Mouse (Mus musculus) heart, postnatal 0 days (tissue): Measurements from ENCODE around the gene Gm37240. TPM values are rescaled to one million over a fixed set of nuclear protein-coding genes. Genes with fewer than 3 reads are reported as not detected.

ENCODE experiments used
- ATAC-seq: fragments of 200-750 bp; cut with Nextera tagmentation; 2 replicates; pipeline ENCODE4 v1.8.0; 2017; ENCODE audit warnings: low read depth, moderate number of reproducible peaks, moderate library complexity; ENCODE audit not compliant: insufficient read depth
- DNase-seq: peaks from one replicate; pipeline ENCODE4 v3.0.0-alpha.2; 2016; ENCODE audit warnings: low spot score
- H3K27ac ChIP-seq: fragments of 300-500 bp; sonication (generic); 2 replicates; pipeline ENCODE4 v1.5.1; 2014; ENCODE audit warnings: low read depth, mild to moderate bottlenecking
- H3K27me3 ChIP-seq: fragments of 300-500 bp; sonication (generic); 2 replicates; pipeline ENCODE4 v1.6.1; 2014; ENCODE audit warnings: low read length, mixed read lengths; ENCODE audit not compliant: control insufficient read depth, insufficient read depth
- H3K36me3 ChIP-seq: fragments of 300-500 bp; sonication (generic); replicated peaks from 2 replicates; pipeline ENCODE4 v1.6.1; 2014; ENCODE audit warnings: low read length, mixed read lengths; ENCODE audit not compliant: control insufficient read depth, insufficient read depth
- H3K4me1 ChIP-seq: fragments of 300-500 bp; sonication (generic); 2 replicates; pipeline ENCODE4 v1.6.1; 2014; ENCODE audit warnings: antibody characterized with exemption; ENCODE audit not compliant: control insufficient read depth, insufficient read depth
- H3K4me2 ChIP-seq: fragments of 300-500 bp; sonication (generic); 2 replicates; pipeline ENCODE4 v1.6.1; 2014; ENCODE audit warnings: low read depth, mild to moderate bottlenecking, low read length, moderate library complexity
- H3K4me3 ChIP-seq: fragments of 300-500 bp; sonication (generic); 2 replicates; pipeline ENCODE4 v1.5.1; 2014; ENCODE audit warnings: low read depth, low read length
- H3K9ac ChIP-seq: fragments of 300-500 bp; sonication (generic); replicated peaks from 2 replicates; pipeline ENCODE4 v1.6.1; 2014; ENCODE audit warnings: low read depth, low read length, mixed read lengths
- H3K9me3 ChIP-seq: fragments of 300-500 bp; sonication (generic); replicated peaks from 2 replicates; pipeline ENCODE4 v1.6.1; 2016; ENCODE audit warnings: low read length; ENCODE audit not compliant: control insufficient read depth
- CTCF ChIP-seq: IDR thresholded peaks from 2 replicates; pipeline ENCODE4 v1.5.1; 2016; ENCODE audit warnings: antibody characterized with exemption, control low read depth, low read depth
- EP300 ChIP-seq: IDR thresholded peaks from 2 replicates; pipeline ENCODE4 v1.6.1; 2016; ENCODE audit warnings: antibody characterized with exemption, low read depth
- WGBS: fragments of 180-500 bp; shearing (Covaris S2); extraction: QIAGEN DNeasy Blood & Tissue Kit; methylation state at CpG from one replicate; pipeline ENCODE4 v1.1.7; 2014; 5-methylcytosine and 5-hydroxymethylcytosine counted together
- polyA plus RNA-seq: library from polyadenylated mRNA; unstranded; fragments of >200 nt; fragmentation: Nextera tagmentation; extraction: Ambion mirVana; gene quantifications from 2 replicates; pipeline ENCODE4 v1.2.1, GENCODE M21; 2015
- total RNA-seq: library from RNA; depleted of rRNA; stranded (reverse); fragments of >200 nt; gene quantifications from 2 replicates; pipeline ENCODE4 v1.2.3, GENCODE M21; 2014; ENCODE audit warnings: low replicate concordance

The Gm37240 gene
- total and polyA plus RNA-seq, 2 experiments from 2014 or later, result 21.7 to 72.1 TPM

DNA sequence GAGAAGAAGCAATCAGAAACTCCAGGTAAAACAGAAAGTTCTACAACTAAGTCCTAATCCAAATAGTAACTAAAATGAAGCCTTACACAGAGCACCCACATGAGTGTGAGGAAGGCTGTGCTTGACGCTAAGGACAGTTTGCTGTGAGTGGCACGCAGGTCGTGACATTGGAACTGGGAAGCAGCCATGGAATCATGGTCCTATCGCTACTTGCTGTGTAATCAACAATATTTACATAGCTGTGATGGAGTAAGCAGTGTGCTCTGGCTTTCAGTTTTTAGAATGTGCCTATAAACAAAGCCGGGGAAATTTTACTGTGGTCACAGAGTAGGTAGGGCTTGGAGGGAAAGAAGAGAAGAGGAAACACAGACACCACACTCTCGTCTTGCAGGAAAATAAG, 622.8 kb downstream of the Gm37240 start:
- H3K4me1 ChIP-seq, result peaks cover 15% of the 10 kb centered on the region
- no peak for ATAC-seq
- H3K4me3 ChIP-seq, result no peak overlapping the region
- H3K27me3 ChIP-seq, result no peaks in the 10 kb centered on the region
- no peak for DNase-seq
- H3K4me2 ChIP-seq, result no peak overlapping the region
- H3K27ac ChIP-seq, result no peak overlapping the region
- WGBS, result 63% methylated on average over 6 of the region's 6 CpGs
- no peaks in the 10 kb centered on the region for H3K36me3 ChIP-seq
- TF ChIP-seq EP300, result no peak
- no peak for TF ChIP-seq CTCF
- H3K9me3 ChIP-seq, result no peaks in the 10 kb centered on the region
- no peak overlapping the region for H3K9ac ChIP-seq

DNA sequence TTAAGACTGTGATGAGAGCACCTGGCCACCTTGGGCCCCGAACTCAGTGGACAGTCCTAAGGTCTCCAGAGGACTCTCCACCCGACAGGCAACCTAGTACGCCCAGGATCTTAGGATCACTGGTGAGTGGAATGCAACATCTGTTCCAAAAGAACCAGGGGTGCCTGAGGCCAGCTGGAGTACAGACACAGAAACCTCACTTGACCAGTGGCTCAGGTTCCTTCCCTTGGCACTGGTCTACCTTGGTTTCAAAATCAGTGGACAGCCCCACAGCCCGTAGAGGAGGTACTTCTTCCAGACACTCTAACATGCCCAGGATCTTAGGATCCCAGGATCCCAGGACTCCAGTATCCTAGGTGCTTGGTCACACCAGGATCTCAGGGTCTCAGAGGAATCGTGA, 632.8 kb downstream of the Gm37240 start:
- WGBS, result 84% methylated on average over 5 of the region's 5 CpGs
- Histone ChIP-seq H3K4me1 (no peaks in the 10 kb centered on the region), H3K4me2 (no peak overlapping the region), H3K27ac (no peak overlapping the region), H3K9me3 (no peaks in the 10 kb centered on the region), H3K4me3 (no peak overlapping the region), H3K9ac (no peak overlapping the region), H3K27me3 (no peaks in the 10 kb centered on the region), H3K36me3 (no peaks in the 10 kb centered on the region)
- ATAC-seq (no peak), DNase-seq (no peak)
- TF ChIP-seq EP300 (no peak), CTCF (no peak)

DNA sequence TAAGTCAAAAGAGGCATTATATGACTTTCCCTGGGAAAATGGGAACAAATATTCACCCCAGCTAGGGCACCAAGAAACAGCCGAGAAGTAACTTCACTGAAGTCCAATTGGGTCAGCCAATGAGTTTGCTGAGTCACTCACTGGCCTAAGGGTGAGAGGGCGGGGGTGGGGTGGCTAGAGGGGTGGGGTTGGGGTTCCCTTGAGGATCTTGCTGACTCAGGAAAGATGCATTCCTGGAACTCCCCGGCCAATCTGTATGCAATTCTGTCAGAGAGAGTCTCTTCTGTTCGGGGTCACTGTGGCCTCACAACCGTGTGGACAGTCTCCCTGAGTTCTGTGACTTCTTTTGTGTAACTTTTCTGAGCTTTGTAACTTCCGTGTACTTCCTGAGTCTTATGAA, 635.7 kb downstream of the Gm37240 start:
- Histone ChIP-seq H3K4me2 (no peak overlapping the region), H3K36me3 (no peaks in the 10 kb centered on the region), H3K9me3 (no peaks in the 10 kb centered on the region), H3K9ac (no peak overlapping the region), H3K27ac (no peak overlapping the region), H3K27me3 (no peaks in the 10 kb centered on the region), H3K4me3 (no peak overlapping the region), H3K4me1 (no peaks in the 10 kb centered on the region)
- TF ChIP-seq CTCF (no peak), EP300 (no peak)
- no peak for DNase-seq
- ATAC-seq, result no peak
- WGBS, result 81% methylated on average over 6 of the region's 6 CpGs

DNA sequence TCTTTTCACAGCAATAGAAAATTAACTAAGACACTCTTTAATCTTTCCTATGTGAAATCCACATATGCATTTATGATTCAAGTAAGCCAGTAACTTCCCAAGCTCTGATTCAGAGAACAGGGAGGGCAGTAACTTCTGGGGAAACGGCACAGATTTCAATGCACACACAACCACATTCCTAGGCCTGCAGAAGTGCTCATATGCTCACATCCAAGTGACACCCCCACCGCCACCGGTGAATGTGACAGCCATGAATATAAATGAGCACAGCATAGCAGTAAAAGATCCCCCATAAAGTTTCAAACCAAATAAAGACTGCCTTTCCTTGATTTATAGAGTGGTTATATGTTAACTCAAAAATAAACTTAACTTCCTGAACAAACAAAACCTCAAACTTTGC, 641.2 kb downstream of the Gm37240 start:
- DNase-seq (no peak), ATAC-seq (no peak)
- no peaks in the 10 kb centered on the region for H3K4me1 ChIP-seq
- TF ChIP-seq CTCF (no peak), EP300 (no peak)
- H3K27me3 ChIP-seq, result no peaks in the 10 kb centered on the region
- no peak overlapping the region for H3K27ac ChIP-seq
- no peaks in the 10 kb centered on the region for H3K9me3 ChIP-seq
- H3K9ac ChIP-seq, result no peak overlapping the region
- H3K36me3 ChIP-seq, result no peaks in the 10 kb centered on the region
- WGBS, result 84% methylated on average over 3 of the region's 3 CpGs
- H3K4me2 ChIP-seq, result no peak overlapping the region
- H3K4me3 ChIP-seq, result no peak overlapping the region

DNA sequence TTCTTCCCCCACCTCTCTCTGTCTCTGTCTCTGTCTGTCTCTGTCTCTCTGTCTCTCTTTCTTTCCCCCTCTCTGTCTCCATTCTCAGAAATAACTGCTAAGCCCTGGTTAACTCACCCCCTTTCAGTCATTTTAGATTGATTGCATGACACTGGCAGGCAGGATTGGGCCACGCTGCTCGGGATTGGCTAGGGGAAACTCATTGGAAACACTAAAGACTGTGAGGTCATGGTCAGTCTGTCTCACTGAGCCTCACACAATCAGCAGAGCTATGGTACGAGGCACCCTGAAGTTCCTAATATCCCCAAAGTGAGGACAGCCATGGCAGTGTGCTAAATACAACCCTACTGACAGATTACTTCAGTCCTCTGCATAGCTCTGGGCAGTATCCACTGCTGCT, 650.8 kb downstream of the Gm37240 start:
- TF ChIP-seq EP300 (no peak), CTCF (no peak)
- no peak overlapping the region for H3K4me3 ChIP-seq
- no peak for DNase-seq
- H3K9ac ChIP-seq, result no peak overlapping the region
- H3K4me2 ChIP-seq, result no peak overlapping the region
- no peaks in the 10 kb centered on the region for H3K4me1 ChIP-seq
- H3K27me3 ChIP-seq, result no peaks in the 10 kb centered on the region
- no peak overlapping the region for H3K27ac ChIP-seq
- ATAC-seq, result no peak
- 61% methylated on average over 3 of the region's 3 CpGs for WGBS
- H3K36me3 ChIP-seq, result no peaks in the 10 kb centered on the region
- H3K9me3 ChIP-seq, result no peaks in the 10 kb centered on the region

DNA sequence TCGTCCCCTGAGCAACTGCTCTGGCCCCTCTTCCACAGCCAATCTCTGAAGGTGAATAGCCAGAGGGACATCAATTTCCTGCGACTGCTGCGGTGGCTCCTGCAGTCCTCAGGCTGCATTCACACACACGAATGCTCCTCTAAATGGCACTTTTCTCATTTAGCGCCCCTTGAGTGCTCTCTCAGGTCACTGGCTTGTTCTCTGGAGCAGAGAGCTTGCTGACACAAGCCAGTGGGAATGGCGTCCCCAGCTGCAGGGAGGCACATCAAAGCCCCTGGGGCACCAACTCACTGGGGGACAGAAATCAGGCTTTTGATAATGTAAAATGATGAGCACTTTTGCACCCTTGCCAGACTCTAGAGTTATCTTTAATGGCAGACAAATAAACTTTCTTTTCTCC, 654.5 kb downstream of the Gm37240 start:
- Histone ChIP-seq H3K9me3 (no peaks in the 10 kb centered on the region), H3K4me2 (no peak overlapping the region), H3K4me1 (no peaks in the 10 kb centered on the region), H3K9ac (no peak overlapping the region), H3K36me3 (no peaks in the 10 kb centered on the region), H3K4me3 (no peak overlapping the region), H3K27ac (no peak overlapping the region), H3K27me3 (no peaks in the 10 kb centered on the region)
- TF ChIP-seq EP300 (no peak), CTCF (no peak)
- DNase-seq (no peak), ATAC-seq (no peak)
- 60% methylated on average over 6 of the region's 6 CpGs for WGBS
